Mouse (Mus musculus): ENCODE measurements around the gene Olfr430. TPM values are rescaled to one million over a fixed set of nuclear protein-coding genes. Genes with fewer than 3 reads are reported as not detected.

The Olfr430 gene
- total RNA-seq, 2 experiments from 2014 or later, result not detected

Other genes with a start within 250 kb of the Olfr430 start
- 1 to 10 TPM in 1 of 2 experiments, under 1 TPM in 1; 0.55 to 1.7 TPM for gene Ifi211, start 153.6 kb upstream of the Olfr430 start, total RNA-seq (2021)
- 10 to 100 TPM; 13.9 to 15.0 TPM for gene Mndal, start 124.1 kb upstream of the Olfr430 start, total RNA-seq (2021)
- gene Ifi203, start 123.9 kb upstream of the Olfr430 start, total RNA-seq (2021), result 10 to 100 TPM in 1 of 2 experiments, 1 to 10 TPM in 1; 8.6 to 12.1 TPM
- gene Ifi202b, start 83.9 kb upstream of the Olfr430 start, total RNA-seq (2021), result not detected
- 1 to 10 TPM; 1.3 to 3.9 TPM for gene Ifi205, start 34.8 kb upstream of the Olfr430 start, total RNA-seq (2021)
- gene Olfr433, start 25.9 kb upstream of the Olfr430 start, total RNA-seq (2021), result not detected
- gene Olfr432, start 17.4 kb upstream of the Olfr430 start, total RNA-seq (2021), result not detected
- not detected for gene Olfr429, start 17.7 kb downstream of the Olfr430 start, total RNA-seq (2021)
- not detected for gene Olfr427, start 30.3 kb downstream of the Olfr430 start, total RNA-seq (2021)
- gene Olfr231, start 54.6 kb downstream of the Olfr430 start, total RNA-seq (2021), result not detected
- gene Olfr424, start 64.9 kb downstream of the Olfr430 start, total RNA-seq (2021), result not detected
- not detected for gene Olfr420, start 89.0 kb downstream of the Olfr430 start, total RNA-seq (2021)
- gene Spta1, start 106.2 kb downstream of the Olfr430 start, total RNA-seq (2021), result 1 to 10 TPM; 2.6 to 5.1 TPM
- gene Olfr419, start 185.5 kb downstream of the Olfr430 start, total RNA-seq (2021), result not detected